Mouse (Mus musculus): ENCODE data around the gene Tbc1d16.

- no peak for TF ChIP-seq CTCF (IDR thresholded peaks at IDR 0.05; ENCODE audit: low read depth, low read length)
- TF ChIP-seq POLR2A (IDR thresholded peaks at IDR 0.05; ENCODE audit: borderline replicate concordance, low read depth, low read length): no peak
These were observed 13.0 kb downstream of the Tbc1d16 start for GRCm38 (mm10) chr11:119215038-119215904.

Measured in bone marrow macrophage, adult 2 months (primary cell).